Mouse (Mus musculus) testis, adult 2 months (tissue): ENCODE data around the gene Ptbp1. TPM values are rescaled to one million over a fixed set of nuclear protein-coding genes. Genes with fewer than 3 reads are reported as not detected.

Experiments used
- H3K27ac ChIP-seq: fragments of 200-500 bp; 2 replicates; pipeline ENCODE4 v1.5.1; 2012; ENCODE audit warnings: low read depth, low read length; ENCODE audit not compliant: control insufficient read depth, insufficient read depth
- H3K27me3 ChIP-seq: fragments of 200-500 bp; 2 replicates; pipeline ENCODE4 v1.6.1; 2012; ENCODE audit warnings: mild to moderate bottlenecking, low read length, moderate library complexity; ENCODE audit not compliant: control insufficient read depth, insufficient read depth
- H3K36me3 ChIP-seq: fragments of 200-500 bp; 2 replicates; pipeline ENCODE4 v1.6.1; 2012; ENCODE audit warnings: mild to moderate bottlenecking, low read length; ENCODE audit not compliant: control insufficient read depth, insufficient read depth
- H3K4me1 ChIP-seq: fragments of 200-500 bp; 2 replicates; pipeline ENCODE4 v1.6.1; 2012; ENCODE audit warnings: low read length; ENCODE audit not compliant: control insufficient read depth, insufficient read depth
- H3K4me3 ChIP-seq: fragments of 200-500 bp; 2 replicates; pipeline ENCODE4 v1.5.1; 2012; ENCODE audit warnings: low read depth, mild to moderate bottlenecking, low read length, moderate library complexity, mixed read lengths; ENCODE audit not compliant: control insufficient read depth
- CTCF ChIP-seq: fragments of 200-500 bp; IDR thresholded peaks from 2 replicates; pipeline ENCODE4 v1.5.1; 2012; ENCODE audit warnings: low read depth, mild to moderate bottlenecking, inconsistent platforms, low read length, moderate library complexity; ENCODE audit not compliant: control insufficient read depth, insufficient read depth, insufficient replicate concordance
- POLR2A ChIP-seq: fragments of 200-500 bp; IDR thresholded peaks from 2 replicates; pipeline ENCODE4 v1.6.1; 2012; ENCODE audit warnings: low read depth, mild to moderate bottlenecking, inconsistent platforms, low read length, moderate library complexity; ENCODE audit not compliant: control insufficient read depth
- polyA plus RNA-seq: library from polyadenylated mRNA; depleted of rRNA; stranded (reverse); fragments of >200 nt; gene quantifications from 2 replicates; pipeline ENCODE4 v1.2.3, GENCODE M21; 2012

The Ptbp1 gene
- polyA plus RNA-seq, 1 experiment = 126 TPM

DNA sequence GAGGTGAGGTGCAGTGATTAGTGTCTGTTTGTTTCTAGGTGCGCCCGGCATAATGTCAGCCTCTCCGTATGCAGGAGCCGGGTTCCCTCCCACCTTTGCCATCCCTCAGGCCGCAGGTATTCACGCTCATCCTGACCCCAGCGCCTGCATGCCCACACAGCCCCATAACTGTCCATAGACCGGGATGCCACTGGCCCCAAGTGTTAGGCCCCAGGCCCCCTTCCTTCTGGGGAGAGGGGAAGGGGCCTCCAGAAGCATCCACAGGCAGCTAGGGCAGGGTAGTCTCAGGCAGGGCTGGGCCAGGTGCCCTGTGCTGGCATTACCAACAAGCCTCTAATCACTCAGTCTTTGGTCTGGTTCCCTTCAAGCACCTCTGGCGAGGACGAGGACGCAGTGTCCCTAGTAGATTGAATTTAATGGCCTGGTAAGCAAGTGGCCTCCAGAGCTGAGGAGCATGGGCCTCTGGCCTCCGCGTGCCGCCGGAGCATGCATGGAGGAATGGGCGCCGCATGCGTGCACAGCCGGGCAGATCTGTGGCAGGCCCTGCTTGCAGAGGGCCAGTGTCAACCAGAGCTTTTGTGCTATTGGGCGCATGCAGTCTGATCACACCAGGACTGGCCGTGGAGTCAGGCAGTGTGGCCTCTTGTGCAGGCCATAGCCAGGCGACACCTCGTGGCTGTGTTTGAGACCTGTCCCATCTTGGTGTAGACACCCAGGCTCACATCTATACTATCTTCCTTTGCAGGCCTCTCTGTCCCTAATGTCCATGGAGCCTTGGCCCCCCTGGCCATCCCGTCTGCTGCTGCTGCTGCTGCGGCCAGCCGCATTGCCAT, 6.1 kb downstream of the Ptbp1 start:
- TF ChIP-seq CTCF = no peak
- TF ChIP-seq POLR2A = no peak
- no peaks in the 10 kb centered on the region for H3K27me3 ChIP-seq
- H3K36me3 ChIP-seq = peaks cover 5% of the 10 kb centered on the region
- H3K4me1 ChIP-seq = peaks cover 9% of the 10 kb centered on the region
- no peak overlapping the region for H3K27ac ChIP-seq
- H3K4me3 ChIP-seq = no peak overlapping the region

GRCm38 (mm10) chr10:79861230-79862048, 7.2 kb downstream of the Ptbp1 start:
- Histone ChIP-seq H3K4me3 (no peak overlapping the region), H3K27me3 (no peaks in the 10 kb centered on the region), H3K4me1 (peaks cover 4% of the 10 kb centered on the region), H3K27ac (no peak overlapping the region), H3K36me3 (peaks cover 4% of the 10 kb centered on the region)
- TF ChIP-seq POLR2A = no peak
- TF ChIP-seq CTCF = no peak

- Histone ChIP-seq H3K4me3 (no peak overlapping the region), H3K4me1 (no peaks in the 10 kb centered on the region; the same call in 1 of the 2 replicates), H3K27me3 (no peaks in the 10 kb centered on the region), H3K27ac (no peak overlapping the region), H3K36me3 (peaks cover 4% of the 10 kb centered on the region)
- TF ChIP-seq CTCF (no peak), POLR2A (0 out of 2 replicates have a peak, but pooled peaks have one; percentile 19)
Observed at GRCm38 (mm10) chr10:79862049-79862788, 8.0 kb downstream of the Ptbp1 start.

GRCm38 (mm10) chr10:79862925-79863324, 8.7 kb downstream of the Ptbp1 start:
- H3K27ac ChIP-seq = no peak overlapping the region
- no peak for TF ChIP-seq POLR2A
- no peak for TF ChIP-seq CTCF
- H3K27me3 ChIP-seq = no peaks in the 10 kb centered on the region
- H3K36me3 ChIP-seq = peaks cover 4% of the 10 kb centered on the region
- H3K4me1 ChIP-seq = no peaks in the 10 kb centered on the region; the same call in 1 of the 2 replicates
- H3K4me3 ChIP-seq = no peak overlapping the region

DNA sequence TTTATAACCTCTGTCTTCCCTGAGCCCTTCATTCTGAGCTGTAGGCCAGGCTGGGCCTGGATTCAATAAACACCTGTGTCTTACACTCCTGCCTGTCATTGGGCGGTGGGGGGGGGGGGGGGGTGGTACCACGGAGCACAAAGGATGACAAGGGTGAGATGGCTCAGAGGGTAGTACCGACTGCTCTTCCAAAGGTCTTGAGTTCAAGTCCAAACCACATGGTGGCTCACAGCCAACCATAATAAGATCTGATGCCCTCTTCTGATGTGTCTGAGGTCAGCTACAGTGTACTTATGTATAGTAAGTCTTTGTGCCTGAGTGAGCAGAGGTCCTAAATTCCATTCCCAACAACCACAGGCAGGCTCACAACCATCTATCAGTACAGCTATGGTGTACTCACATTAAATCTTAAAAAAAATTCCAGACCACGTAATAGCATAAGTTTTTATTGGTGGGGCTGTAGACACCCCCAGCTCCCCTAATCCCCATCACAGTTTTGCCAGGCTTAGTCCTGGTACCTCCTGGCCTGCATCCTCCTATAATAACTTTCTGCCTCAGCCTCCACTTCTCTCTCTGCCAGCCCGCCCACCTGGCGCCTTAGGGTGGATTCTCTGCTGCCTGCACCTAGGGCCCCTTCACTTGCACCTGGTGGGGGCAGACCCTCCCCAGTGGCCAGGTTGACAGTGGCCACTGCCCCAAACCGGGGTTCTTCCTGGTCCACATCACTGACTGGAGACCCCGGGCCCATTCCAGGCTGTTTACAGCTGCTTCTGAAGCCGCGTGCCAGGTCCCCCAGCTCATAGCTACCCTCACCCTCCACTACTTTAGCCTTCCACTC, 10.3 kb downstream of the Ptbp1 start:
- peaks cover 4% of the 10 kb centered on the region for H3K36me3 ChIP-seq
- no peaks in the 10 kb centered on the region for H3K27me3 ChIP-seq
- no peak overlapping the region for H3K27ac ChIP-seq
- TF ChIP-seq CTCF (no peak), POLR2A (no peak)
- H3K4me3 ChIP-seq = no peak overlapping the region
- no peaks in the 10 kb centered on the region; the same call in 1 of the 2 replicates for H3K4me1 ChIP-seq

- no peaks in the 10 kb centered on the region; the same call in 1 of the 2 replicates for H3K4me1 ChIP-seq
- H3K27me3 ChIP-seq = no peaks in the 10 kb centered on the region
- H3K4me3 ChIP-seq = no peak overlapping the region
- H3K27ac ChIP-seq = no peak overlapping the region
- H3K36me3 ChIP-seq = peaks cover 4% of the 10 kb centered on the region
- TF ChIP-seq POLR2A = no peak
- no peak for TF ChIP-seq CTCF
Observed at GRCm38 (mm10) chr10:79865189-79865601, 11.0 kb downstream of the Ptbp1 start.
